Mouse (Mus musculus) neural tube, embryonic 12.5 days (tissue): ENCODE data around the gene Tgm7. TPM values are rescaled to one million over a fixed set of nuclear protein-coding genes. Genes with fewer than 3 reads are reported as not detected.
"Not testable (repeated sequence)": the region's sequence is repeated elsewhere in the genome, so short reads cannot be mapped to it uniquely, and the experiment has no call there.

Source experiments
- ATAC-seq: fragments of 200-750 bp; cut with Nextera tagmentation; 2 replicates; pipeline ENCODE4 v1.8.0; 2017; ENCODE audit warnings: low read depth, mild to moderate bottlenecking, moderate TSS enrichment, moderate library complexity; ENCODE audit not compliant: low FRiP score
- H3K27ac ChIP-seq: fragments of 300-500 bp; sonication (generic); 2 replicates; pipeline ENCODE4 v1.5.1; 2016
- H3K27me3 ChIP-seq: fragments of 300-500 bp; sonication (generic); replicated peaks from 2 replicates; pipeline ENCODE4 v1.6.1; 2016; ENCODE audit warnings: mild to moderate bottlenecking
- H3K36me3 ChIP-seq: fragments of 300-500 bp; sonication (generic); 2 replicates; pipeline ENCODE4 v1.6.1; 2016; ENCODE audit warnings: mild to moderate bottlenecking
- H3K4me1 ChIP-seq: fragments of 300-500 bp; sonication (generic); 2 replicates; pipeline ENCODE4 v1.6.1; 2016
- H3K4me2 ChIP-seq: fragments of 300-500 bp; sonication (generic); replicated peaks from 2 replicates; pipeline ENCODE4 v1.6.1; 2016; ENCODE audit warnings: mild to moderate bottlenecking
- H3K4me3 ChIP-seq: fragments of 300-500 bp; sonication (generic); 2 replicates; pipeline ENCODE4 v1.5.1; 2016
- H3K9ac ChIP-seq: fragments of 300-500 bp; sonication (generic); 2 replicates; pipeline ENCODE4 v1.6.1; 2016; ENCODE audit warnings: mild to moderate bottlenecking
- H3K9me3 ChIP-seq: fragments of 300-500 bp; sonication (generic); 2 replicates; pipeline ENCODE4 v1.6.1; 2016; ENCODE audit warnings: mild to moderate bottlenecking
- WGBS: fragments of 180-500 bp; shearing (Covaris S2); methylation state at CpG from one replicate; pipeline ENCODE4 v1.1.7; 2016; 5-methylcytosine and 5-hydroxymethylcytosine counted together
- polyA plus RNA-seq: library from polyadenylated mRNA; unstranded; fragments of >200 nt; fragmentation: Nextera tagmentation; extraction: Ambion mirVana; gene quantifications from 2 replicates; pipeline ENCODE4 v1.2.1, GENCODE M21; 2016

The Tgm7 gene
- polyA plus RNA-seq, 1 experiment from 2014 or later = not detected

DNA sequence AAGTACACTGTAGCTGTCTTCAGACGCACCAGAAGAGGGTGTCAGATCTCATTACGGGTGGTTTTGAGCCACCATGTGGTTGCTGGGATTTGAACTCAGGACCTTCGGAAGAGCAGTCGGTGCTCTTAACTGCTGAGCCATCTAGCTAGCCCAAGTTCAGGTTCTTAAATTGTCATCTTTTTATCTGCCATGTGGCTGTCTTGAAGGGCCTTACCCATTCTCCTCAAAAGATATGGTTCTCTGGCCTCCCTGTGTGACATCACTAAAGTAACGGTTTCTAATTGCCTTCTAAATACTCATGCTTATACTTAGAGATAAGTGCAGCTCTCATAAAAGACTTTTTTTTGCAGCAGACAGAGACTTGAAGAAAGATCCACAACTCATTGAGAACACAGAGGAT lies 16.7 kb upstream of the Tgm7 start:
- not testable (repeated sequence) for H3K9me3 ChIP-seq, H3K36me3 ChIP-seq, H3K4me2 ChIP-seq, H3K27me3 ChIP-seq, ATAC-seq, H3K4me3 ChIP-seq, H3K27ac ChIP-seq, H3K9ac ChIP-seq, H3K4me1 ChIP-seq
- 92% methylated on average over 5 of the region's 5 CpGs for WGBS

GRCm38 (mm10) chr2:121119260-121119659 lies 9.7 kb upstream of the Tgm7 start:
- H3K9me3 ChIP-seq = no peaks in the 10 kb centered on the region
- H3K4me3 ChIP-seq = no peak overlapping the region
- WGBS = 86% methylated on average over 3 of the region's 3 CpGs
- H3K4me1 ChIP-seq = no peaks in the 10 kb centered on the region
- no peak overlapping the region for H3K9ac ChIP-seq
- H3K36me3 ChIP-seq = no peaks in the 10 kb centered on the region
- H3K27me3 ChIP-seq = no peaks in the 10 kb centered on the region
- H3K27ac ChIP-seq = no peak overlapping the region
- no peak for ATAC-seq
- no peak overlapping the region for H3K4me2 ChIP-seq

DNA sequence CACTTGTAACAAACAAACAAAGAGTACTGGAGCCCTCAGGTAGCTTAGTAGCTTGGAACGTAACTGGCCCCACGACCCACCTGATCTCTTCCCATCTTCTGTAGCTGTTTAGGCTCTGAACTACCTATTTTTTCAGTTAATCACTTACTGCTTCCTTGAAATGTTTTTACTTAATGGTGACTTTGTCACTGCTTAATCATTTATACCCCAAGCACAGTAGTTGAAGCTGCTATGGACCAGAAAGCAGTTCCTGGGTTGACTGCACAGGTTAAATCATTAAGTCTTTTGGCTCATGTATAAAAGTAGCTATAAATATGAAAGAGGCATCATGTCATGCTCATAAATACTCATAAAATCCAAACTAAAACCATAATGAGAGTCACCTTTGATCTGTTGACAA lies 5.8 kb upstream of the Tgm7 start:
- Histone ChIP-seq H3K27me3 (no peaks in the 10 kb centered on the region), H3K4me1 (no peaks in the 10 kb centered on the region)

DNA sequence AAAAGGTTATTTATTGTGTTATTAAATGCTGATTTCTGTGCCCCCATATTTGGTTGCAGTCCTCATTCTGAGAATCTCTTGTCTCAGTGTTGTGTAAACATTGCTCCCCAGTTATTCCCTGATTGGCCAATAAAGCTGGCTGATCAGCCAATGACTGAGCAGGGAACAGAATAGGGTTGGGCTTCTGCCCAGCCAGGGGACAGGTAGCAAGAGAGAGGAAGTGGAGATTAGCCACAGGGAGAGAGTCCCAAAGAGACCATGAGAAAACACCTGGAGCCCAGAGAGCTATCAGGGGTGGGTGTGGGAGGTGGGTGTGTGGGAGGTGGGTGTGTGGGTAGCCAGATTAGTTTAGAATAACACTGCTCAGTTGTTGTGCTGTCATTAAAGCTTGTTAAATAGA lies 3.7 kb downstream of the Tgm7 start:
- no peak overlapping the region for H3K4me3 ChIP-seq
- no peaks in the 10 kb centered on the region for H3K4me1 ChIP-seq

More for the DNA sequence above, 5.8 kb upstream of the Tgm7 start:
- Histone ChIP-seq H3K36me3 (no peaks in the 10 kb centered on the region), H3K4me2 (no peak overlapping the region), H3K9me3 (no peaks in the 10 kb centered on the region), H3K4me3 (no peak overlapping the region), H3K9ac (no peak overlapping the region), H3K27ac (no peak overlapping the region)
- 97% methylated on average over 2 of the region's 2 CpGs for WGBS
- no peak for ATAC-seq

DNA sequence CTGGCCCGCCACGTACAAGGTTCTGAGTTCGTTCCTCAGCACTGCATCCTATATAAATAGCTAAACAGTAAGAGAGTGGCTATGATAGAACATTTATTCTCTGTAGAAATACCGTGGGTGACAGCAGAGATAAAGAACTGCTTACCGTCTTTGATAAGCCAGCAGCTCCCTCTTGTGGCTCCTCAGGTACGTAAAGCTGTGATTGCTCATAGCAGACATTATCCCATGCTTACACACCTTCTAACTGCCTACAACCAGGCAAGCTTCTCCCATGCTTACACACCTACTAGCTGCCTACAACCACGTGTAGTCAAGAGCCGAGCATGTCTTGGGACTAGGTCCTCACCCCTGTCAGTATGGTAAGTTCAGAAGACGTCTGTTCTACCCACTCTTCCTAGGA lies 7.5 kb downstream of the Tgm7 start:
- H3K4me1 ChIP-seq = no peaks in the 10 kb centered on the region
- no peaks in the 10 kb centered on the region for H3K9me3 ChIP-seq
- no peaks in the 10 kb centered on the region for H3K27me3 ChIP-seq
- no peak overlapping the region for H3K4me2 ChIP-seq
- H3K4me3 ChIP-seq = no peak overlapping the region
- 29% methylated on average over 9 of the region's 9 CpGs for WGBS
- ATAC-seq = no peak
- no peak overlapping the region for H3K27ac ChIP-seq
- H3K9ac ChIP-seq = no peak overlapping the region
- H3K36me3 ChIP-seq = no peaks in the 10 kb centered on the region

More for the DNA sequence above, 3.7 kb downstream of the Tgm7 start:
- Histone ChIP-seq H3K9ac (no peak overlapping the region), H3K27me3 (no peaks in the 10 kb centered on the region), H3K36me3 (no peaks in the 10 kb centered on the region), H3K9me3 (no peaks in the 10 kb centered on the region), H3K4me2 (no peak overlapping the region), H3K27ac (no peak overlapping the region)
- no peak for ATAC-seq

- Histone ChIP-seq H3K4me1 (no peaks in the 10 kb centered on the region), H3K9me3 (no peaks in the 10 kb centered on the region), H3K36me3 (no peaks in the 10 kb centered on the region), H3K4me3 (no peak overlapping the region), H3K27ac (no peak overlapping the region), H3K27me3 (no peaks in the 10 kb centered on the region), H3K9ac (no peak overlapping the region), H3K4me2 (no peak overlapping the region)
- no peak for ATAC-seq
- 73% methylated on average over 4 of the region's 4 CpGs for WGBS
Measured at GRCm38 (mm10) chr2:121089751-121090150, 19.8 kb downstream of the Tgm7 start.

- Histone ChIP-seq H3K4me3 (no peak overlapping the region), H3K4me2 (no peak overlapping the region), H3K27me3 (no peaks in the 10 kb centered on the region), H3K4me1 (no peaks in the 10 kb centered on the region), H3K9ac (no peak overlapping the region), H3K36me3 (no peaks in the 10 kb centered on the region), H3K9me3 (no peaks in the 10 kb centered on the region), H3K27ac (no peak overlapping the region)
- WGBS = 85% methylated on average over 3 of the region's 3 CpGs
- ATAC-seq = no peak
Measured at GRCm38 (mm10) chr2:121088507-121088906, 21.1 kb downstream of the Tgm7 start.

GRCm38 (mm10) chr2:121085480-121086185 lies 24.0 kb downstream of the Tgm7 start, which contains the start of gene Tgm5:
TSS of gene Tgm5 (minus strand) at chr2:121085841.
- Histone ChIP-seq H3K27ac (no peak within 1 kb of the TSS), H3K4me3 (no peak within 1 kb of the TSS), H3K4me1 (no peaks in the 10 kb centered on the region), H3K9me3 (no peaks in the 10 kb centered on the region), H3K9ac (no peak within 1 kb of the TSS), H3K4me2 (no peak within 1 kb of the TSS), H3K27me3 (no peaks in the 10 kb centered on the region), H3K36me3 (no peaks in the 10 kb centered on the region)
- ATAC-seq = no peak
- WGBS = 58% methylated on average over 6 of the region's 6 CpGs

DNA sequence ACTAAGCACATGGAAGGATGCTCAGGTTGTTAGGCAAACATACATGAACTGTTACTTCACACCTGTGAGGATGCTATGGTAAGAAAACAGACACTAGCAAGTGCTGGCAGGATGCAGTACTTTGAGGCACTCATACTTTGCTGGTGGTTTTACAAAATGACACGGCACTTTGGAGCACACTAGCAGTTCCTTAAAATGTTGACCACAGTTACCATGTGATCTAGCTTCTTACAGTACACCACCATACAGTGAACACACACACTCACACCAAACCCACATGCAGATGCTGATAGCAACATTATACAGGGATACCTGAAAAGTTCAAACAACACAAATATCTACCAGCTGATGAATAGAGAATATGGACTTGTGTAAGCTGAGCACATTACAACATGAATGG lies 27.0 kb downstream of the Tgm7 start:
- Histone ChIP-seq H3K27me3 (no peaks in the 10 kb centered on the region), H3K4me3 (no peak overlapping the region), H3K9me3 (no peaks in the 10 kb centered on the region), H3K9ac (no peak overlapping the region), H3K36me3 (no peaks in the 10 kb centered on the region), H3K4me2 (no peak overlapping the region), H3K27ac (no peak overlapping the region), H3K4me1 (no peaks in the 10 kb centered on the region)
- ATAC-seq = no peak
- 83% methylated on average over 1 of the region's 1 CpGs for WGBS

DNA sequence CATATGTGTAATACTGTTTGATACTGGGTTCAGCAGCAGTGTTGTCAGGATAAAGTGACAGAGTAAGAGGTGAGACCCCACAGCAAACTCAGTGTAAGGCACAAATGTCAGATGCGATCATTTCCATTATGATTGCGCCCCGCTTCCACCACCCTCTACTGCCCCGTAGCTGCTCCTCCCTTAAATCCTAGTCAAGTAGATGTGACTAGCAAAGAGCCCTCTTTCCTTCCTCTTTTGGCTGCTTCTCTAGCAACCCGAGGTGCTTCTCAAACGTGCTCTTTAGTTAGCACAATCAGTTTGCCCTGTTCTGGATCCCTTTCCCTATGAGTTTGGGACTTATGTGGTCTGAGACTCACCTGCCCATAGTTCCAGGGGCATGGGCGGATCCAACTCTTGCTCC lies 34.8 kb downstream of the Tgm7 start:
- Histone ChIP-seq H3K9me3 (no peaks in the 10 kb centered on the region), H3K4me1 (no peaks in the 10 kb centered on the region), H3K27ac (no peak overlapping the region), H3K4me3 (no peak overlapping the region), H3K4me2 (no peak overlapping the region), H3K27me3 (no peaks in the 10 kb centered on the region), H3K36me3 (no peaks in the 10 kb centered on the region), H3K9ac (no peak overlapping the region)
- WGBS = 82% methylated on average over 7 of the region's 7 CpGs
- ATAC-seq = no peak

- H3K9me3 ChIP-seq = no peaks in the 10 kb centered on the region
- no peak for ATAC-seq
- no peak overlapping the region for H3K27ac ChIP-seq
- no peak overlapping the region for H3K4me3 ChIP-seq
- no peaks in the 10 kb centered on the region for H3K36me3 ChIP-seq
- H3K27me3 ChIP-seq = no peaks in the 10 kb centered on the region
- no peak overlapping the region for H3K9ac ChIP-seq
- H3K4me2 ChIP-seq = no peak overlapping the region
- no peaks in the 10 kb centered on the region for H3K4me1 ChIP-seq
- WGBS = 81% methylated on average over 6 of the region's 6 CpGs
Measured at GRCm38 (mm10) chr2:121071871-121072270, 37.7 kb downstream of the Tgm7 start.

GRCm38 (mm10) chr2:121069506-121069905 lies 40.1 kb downstream of the Tgm7 start:
- ATAC-seq = no peak
- H3K4me3 ChIP-seq = no peak overlapping the region
- H3K4me2 ChIP-seq = no peak overlapping the region
- H3K36me3 ChIP-seq = no peaks in the 10 kb centered on the region
- 65% methylated on average over 6 of the region's 6 CpGs for WGBS
- no peaks in the 10 kb centered on the region for H3K4me1 ChIP-seq
- H3K27ac ChIP-seq = no peak overlapping the region
- no peaks in the 10 kb centered on the region for H3K27me3 ChIP-seq
- H3K9me3 ChIP-seq = no peaks in the 10 kb centered on the region
- no peak overlapping the region for H3K9ac ChIP-seq

DNA sequence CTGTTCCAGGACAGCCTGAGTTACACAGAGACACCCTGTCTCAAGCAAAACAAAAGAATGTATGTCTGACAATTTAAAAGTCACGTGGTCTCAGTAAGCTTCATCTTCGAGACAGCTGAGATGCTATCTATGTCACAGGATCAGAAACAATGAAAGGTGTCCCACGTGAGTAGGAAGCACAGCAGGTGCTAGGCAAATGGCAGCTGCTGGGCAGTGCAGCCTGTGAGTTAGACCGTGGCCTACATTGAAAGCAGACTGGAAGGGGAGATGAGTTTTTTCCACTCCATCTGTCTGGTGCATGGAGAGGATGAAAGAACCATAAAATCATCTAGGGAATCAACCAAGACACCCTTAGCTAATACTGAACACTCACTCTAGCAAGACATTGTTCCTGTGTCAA lies 42.5 kb downstream of the Tgm7 start:
- H3K27me3 ChIP-seq = no peaks in the 10 kb centered on the region
- no peak overlapping the region for H3K9ac ChIP-seq
- no peaks in the 10 kb centered on the region for H3K36me3 ChIP-seq
- WGBS = 61% methylated on average over 4 of the region's 4 CpGs
- no peak overlapping the region for H3K27ac ChIP-seq
- H3K4me1 ChIP-seq = no peaks in the 10 kb centered on the region
- H3K4me2 ChIP-seq = no peak overlapping the region
- no peak for ATAC-seq
- no peak overlapping the region for H3K4me3 ChIP-seq
- H3K9me3 ChIP-seq = no peaks in the 10 kb centered on the region
